Mouse (Mus musculus): ENCODE measurements around the gene Mrgprd. TPM values are rescaled to one million over a fixed set of nuclear protein-coding genes. Genes with fewer than 3 reads are reported as not detected.

The Mrgprd gene
- polyA plus RNA-seq, 1 experiment, result not detected

Other genes with a start within 250 kb of the Mrgprd start
- gene 1810010D01Rik, start 106.7 kb upstream of the Mrgprd start, polyA plus RNA-seq (2012; rRNA removed), result 0.38 and 0.72 TPM in 2 replicates
- gene Tpcn2, start 30.8 kb upstream of the Mrgprd start, polyA plus RNA-seq (2012; rRNA removed), result 15.9 and 23.1 TPM in 2 replicates
- gene Mrgprf, start 14.0 kb upstream of the Mrgprd start, polyA plus RNA-seq (2012; rRNA removed), result 15.5 and 24.3 TPM in 2 replicates